Mouse (Mus musculus): ENCODE results near the gene Olfr535. TPM values are rescaled to one million over a fixed set of nuclear protein-coding genes. Genes with fewer than 3 reads are reported as not detected.
"Not testable (repeated sequence)": the region's sequence is repeated elsewhere in the genome, so short reads cannot be mapped to it uniquely, and the experiment has no call there.

Olfr535 gene
- polyA plus RNA-seq, 1 experiment: not detected

GRCm38 (mm10) chr7:140494702-140495101, 10.7 kb downstream of the Olfr535 start:
- no peak overlapping the region for H3K27ac ChIP-seq (ENCODE audit: insufficient read depth, low read length)
- no peak for DNase-seq (ENCODE audit: low read depth in 1 of 2, low spot score in 2 of 2)
- TF ChIP-seq CTCF (IDR thresholded peaks at IDR 0.05; ENCODE audit: extremely low read depth, insufficient read depth, insufficient read length, insufficient replicate concordance) (no peak), POLR2A (IDR thresholded peaks at IDR 0.05; ENCODE audit: low read depth, low read length) (no peak)
- no peaks in the 10 kb centered on the region for H3K36me3 ChIP-seq (ENCODE audit: control insufficient read depth, insufficient read depth, low read length)
- no peaks in the 10 kb centered on the region for H3K27me3 ChIP-seq (ENCODE audit: control insufficient read depth, insufficient read depth, low read length)
- no peaks in the 10 kb centered on the region for H3K4me1 ChIP-seq (ENCODE audit: control insufficient read depth, insufficient read depth, insufficient read length)
- no peak overlapping the region for H3K4me3 ChIP-seq (ENCODE audit: extremely low read depth, insufficient read depth, insufficient read length)

- 74% methylated on average over 2 of the region's 2 CpGs for WGBS
- not testable (repeated sequence) for H3K4me1 ChIP-seq (ENCODE audit: control insufficient read depth, insufficient read depth, insufficient read length); H3K27me3 ChIP-seq (ENCODE audit: control insufficient read depth, insufficient read depth, low read length); H3K4me3 ChIP-seq (ENCODE audit: extremely low read depth, insufficient read depth, insufficient read length); H3K27ac ChIP-seq (ENCODE audit: insufficient read depth, low read length); DNase-seq (ENCODE audit: low read depth in 1 of 2, low spot score in 2 of 2); H3K36me3 ChIP-seq (ENCODE audit: control insufficient read depth, insufficient read depth, low read length)
These were observed 23.5 kb downstream of the Olfr535 start, which contains the start of gene Olfr536 for GRCm38 (mm10) chr7:140507346-140508021. Gene Olfr536, minus strand, starts transcription at chr7:140507396.

- TF ChIP-seq POLR2A (IDR thresholded peaks at IDR 0.05; ENCODE audit: low read depth, low read length) (no peak), CTCF (IDR thresholded peaks at IDR 0.05; ENCODE audit: extremely low read depth, insufficient read depth, insufficient read length, insufficient replicate concordance) (no peak)
- WGBS: 69% methylated on average over 2 of the region's 2 CpGs
- Histone ChIP-seq H3K36me3 (ENCODE audit: control insufficient read depth, insufficient read depth, low read length) (no peaks in the 10 kb centered on the region), H3K4me1 (ENCODE audit: control insufficient read depth, insufficient read depth, insufficient read length) (no peaks in the 10 kb centered on the region), H3K27ac (ENCODE audit: insufficient read depth, low read length) (no peak overlapping the region), H3K27me3 (ENCODE audit: control insufficient read depth, insufficient read depth, low read length) (no peaks in the 10 kb centered on the region), H3K4me3 (ENCODE audit: extremely low read depth, insufficient read depth, insufficient read length) (no peak overlapping the region)
- no peak for DNase-seq (ENCODE audit: low read depth in 1 of 2, low spot score in 2 of 2)
These were observed 55.7 kb downstream of the Olfr535 start for GRCm38 (mm10) chr7:140539746-140540145.

Other genes starting within 250 kb of the Olfr535 start
- 0.99 and 1.9 TPM in 2 replicates for gene 5830411N06Rik, start 236.9 kb upstream of the Olfr535 start, polyA plus RNA-seq (2012; rRNA removed)
- gene Olfr525, start 163.4 kb upstream of the Olfr535 start, polyA plus RNA-seq (2012; rRNA removed): not detected in 2 replicates
- not detected in 2 replicates for gene Olfr527, start 150.2 kb upstream of the Olfr535 start, polyA plus RNA-seq (2012; rRNA removed)
- 0.27 and 0.40 TPM in 2 replicates for gene Olfr60, start 122.5 kb upstream of the Olfr535 start, polyA plus RNA-seq (2012; rRNA removed)
- 0.08 TPM in 1 of 2 replicates, not detected in the other for gene Olfr530, start 107.9 kb upstream of the Olfr535 start, polyA plus RNA-seq (2012; rRNA removed)
- gene Olfr531, start 81.3 kb upstream of the Olfr535 start, polyA plus RNA-seq (2012; rRNA removed): not detected in 2 replicates
- not detected in 2 replicates for gene Olfr532, start 62.6 kb upstream of the Olfr535 start, polyA plus RNA-seq (2012; rRNA removed)
- gene Olfr533, start 20.8 kb upstream of the Olfr535 start, polyA plus RNA-seq (2012; rRNA removed): not detected in 2 replicates
- gene Olfr536, start 23.2 kb downstream of the Olfr535 start, polyA plus RNA-seq (2012; rRNA removed): not detected in 2 replicates
- gene Olfr538, start 83.7 kb downstream of the Olfr535 start, polyA plus RNA-seq (2012; rRNA removed): not detected in 2 replicates
- gene Olfr46, start 117.1 kb downstream of the Olfr535 start, polyA plus RNA-seq (2012; rRNA removed): not detected in 2 replicates
- gene Olfr61, start 144.8 kb downstream of the Olfr535 start, polyA plus RNA-seq (2012; rRNA removed): not detected in 2 replicates
- not detected in 2 replicates for gene Olfr53, start 162.2 kb downstream of the Olfr535 start, polyA plus RNA-seq (2012; rRNA removed)
- gene Olfr539, start 175.7 kb downstream of the Olfr535 start, polyA plus RNA-seq (2012; rRNA removed): not detected in 2 replicates
- not detected in 2 replicates for gene Olfr45, start 197.7 kb downstream of the Olfr535 start, polyA plus RNA-seq (2012; rRNA removed)
- not detected in 2 replicates for gene Olfr541, start 213.1 kb downstream of the Olfr535 start, polyA plus RNA-seq (2012; rRNA removed)